Mouse (Mus musculus) CH12.LX (cell line): ENCODE data around the gene Mgll. TPM values are rescaled to one million over a fixed set of nuclear protein-coding genes. Genes with fewer than 3 reads are reported as not detected.

Source experiments
- DNase-seq: peaks from one replicate; pipeline ENCODE4 v3.0.0-alpha.2; 2013; ENCODE audit errors: extremely low read depth
- H3K27ac ChIP-seq: 2 replicates; pipeline ENCODE4 v1.5.1; 2012; ENCODE audit warnings: low read depth, mild to moderate bottlenecking, control low read depth, moderate library complexity; ENCODE audit not compliant: insufficient read depth
- H3K27me3 ChIP-seq: replicated peaks from 2 replicates; pipeline ENCODE3; 2012; ENCODE audit warnings: inconsistent platforms
- H3K36me3 ChIP-seq, 2 experiments: replicated peaks in 1 of 2; 2 replicates each; pipeline versions ENCODE3 to v1.6.1; 2012; ENCODE audit warnings: inconsistent platforms in 1 of 2, low read length in 1 of 2, mild to moderate bottlenecking in 1 of 2, mixed read lengths in 1 of 2, moderate library complexity in 1 of 2; ENCODE audit not compliant: control insufficient read depth in 1 of 2, insufficient read depth in 1 of 2
- H3K4me1 ChIP-seq, 2 experiments: 2 replicates each; pipeline ENCODE4 v1.6.1; 2012; ENCODE audit warnings: inconsistent platforms in 1 of 2, moderate library complexity in 1 of 2; ENCODE audit not compliant: insufficient read depth in 2 of 2, control insufficient read depth in 1 of 2
- H3K4me2 ChIP-seq: 2 replicates; pipeline ENCODE4 v1.6.1; 2012; ENCODE audit warnings: low read depth, mild to moderate bottlenecking, control low read depth; ENCODE audit not compliant: poor library complexity, insufficient read depth, severe bottlenecking
- H3K4me3 ChIP-seq, 3 experiments: fragments of 150-350 bp in 1 of 3; sonication (generic) in 1 of 3; replicated peaks in 1 of 3; 2 replicates each; pipeline versions ENCODE3 to v1.5.1; 2011 to 2012; ENCODE audit warnings: low read depth in 2 of 3, low read length in 2 of 3, mild to moderate bottlenecking in 2 of 3, moderate library complexity in 2 of 3, control low read depth in 1 of 3, improper control_type of control experiment in 1 of 3, inconsistent platforms in 1 of 3, mixed read lengths in 1 of 3; ENCODE audit not compliant: poor library complexity in 1 of 3
- H3K79me2 ChIP-seq: replicated peaks from 2 replicates; pipeline ENCODE4 v1.6.1; 2012; ENCODE audit warnings: mild to moderate bottlenecking, moderate library complexity; ENCODE audit not compliant: control insufficient read depth, poor library complexity, insufficient read depth, severe bottlenecking; ENCODE audit errors: extremely low read depth
- H3K9ac ChIP-seq: 2 replicates; pipeline ENCODE4 v1.6.1; 2012; ENCODE audit warnings: low read depth, mild to moderate bottlenecking, control low read depth, moderate library complexity; ENCODE audit not compliant: insufficient read depth
- H3K9me3 ChIP-seq: replicated peaks from 2 replicates; pipeline ENCODE3; 2012; ENCODE audit warnings: low read length, inconsistent platforms, mixed read lengths
- BHLHE40 ChIP-seq: IDR thresholded peaks from 2 replicates; pipeline ENCODE4 v1.6.1; 2011; ENCODE audit warnings: mild to moderate bottlenecking, low read depth, low read length, improper control_type of control experiment
- CHD1 ChIP-seq: IDR thresholded peaks from 2 replicates; pipeline ENCODE4 v1.6.1; 2012; ENCODE audit warnings: low read depth, low read length, improper control_type of control experiment, inconsistent platforms
- CHD2 ChIP-seq: IDR thresholded peaks from 2 replicates; pipeline ENCODE4 v1.6.1; 2011; ENCODE audit warnings: low read length, improper control_type of control experiment
- CTCF ChIP-seq, 2 experiments: IDR thresholded peaks in 1 of 2; conservative IDR thresholded peaks in 1 of 2; 2 replicates each; pipeline ENCODE4 v1.5.1; 2011 to 2012; ENCODE audit warnings: low read depth in 2 of 2, low read length in 2 of 2, improper control_type of control experiment in 1 of 2, inconsistent platforms in 1 of 2, mild to moderate bottlenecking in 1 of 2, moderate library complexity in 1 of 2
- E2F4 ChIP-seq: IDR thresholded peaks from 2 replicates; pipeline ENCODE4 v1.6.1; 2011; ENCODE audit warnings: low read depth, low read length, improper control_type of control experiment; ENCODE audit not compliant: insufficient replicate concordance
- ELF1 ChIP-seq: IDR thresholded peaks from 2 replicates; pipeline ENCODE4 v1.6.1; 2014; ENCODE audit warnings: low read depth, mild to moderate bottlenecking, inconsistent platforms, low read length, improper control_type of control experiment
- EP300 ChIP-seq: IDR thresholded peaks from 2 replicates; pipeline ENCODE4 v1.6.1; 2011; ENCODE audit warnings: low read length, improper control_type of control experiment
- ETS1 ChIP-seq: conservative IDR thresholded peaks from 2 replicates; pipeline ENCODE4 v1.6.1; 2012; ENCODE audit warnings: low read depth, mild to moderate bottlenecking, inconsistent platforms, low read length, improper control_type of control experiment, moderate library complexity
- GABPA ChIP-seq: IDR thresholded peaks from 2 replicates; pipeline ENCODE4 v1.6.1; 2012; ENCODE audit warnings: low read depth, low read length, improper control_type of control experiment, inconsistent platforms; ENCODE audit not compliant: insufficient replicate concordance
- HCFC1 ChIP-seq: IDR thresholded peaks from 2 replicates; pipeline ENCODE4 v1.6.1; 2012; ENCODE audit warnings: low read depth, mild to moderate bottlenecking, inconsistent platforms, low read length, improper control_type of control experiment
- IRF4 ChIP-seq: IDR thresholded peaks from 2 replicates; pipeline ENCODE4 v1.6.1; 2014; ENCODE audit warnings: low read depth, mild to moderate bottlenecking, inconsistent platforms, low read length, improper control_type of control experiment
- JUN ChIP-seq: IDR thresholded peaks from 2 replicates; pipeline ENCODE4 v1.6.1; 2011; ENCODE audit warnings: low read depth, mild to moderate bottlenecking, low read length, improper control_type of control experiment, moderate library complexity; ENCODE audit not compliant: insufficient read depth
- JUND ChIP-seq: conservative IDR thresholded peaks from 2 replicates; pipeline ENCODE4 v1.6.1; 2011; ENCODE audit warnings: low read depth, low read length, improper control_type of control experiment
- KAT2A ChIP-seq: IDR thresholded peaks from 2 replicates; pipeline ENCODE4 v1.6.1; 2012; ENCODE audit warnings: low read length, improper control_type of control experiment, inconsistent platforms; ENCODE audit not compliant: insufficient replicate concordance
- MAFK ChIP-seq: IDR thresholded peaks from 2 replicates; pipeline ENCODE4 v1.6.1; 2011; ENCODE audit warnings: low read length, improper control_type of control experiment; ENCODE audit not compliant: insufficient replicate concordance
- MAX ChIP-seq: IDR thresholded peaks from 2 replicates; pipeline ENCODE4 v1.6.1; 2011; ENCODE audit warnings: low read length, improper control_type of control experiment
- MAZ ChIP-seq: IDR thresholded peaks from 2 replicates; pipeline ENCODE4 v1.6.1; 2012; ENCODE audit warnings: low read depth, mild to moderate bottlenecking, inconsistent platforms, low read length, improper control_type of control experiment, moderate library complexity
- MEF2A ChIP-seq: IDR thresholded peaks from 2 replicates; pipeline ENCODE4 v1.6.1; 2014; ENCODE audit warnings: low read depth, mild to moderate bottlenecking, inconsistent platforms, low read length, improper control_type of control experiment, borderline replicate concordance
- MXI1 ChIP-seq: IDR thresholded peaks from 2 replicates; pipeline ENCODE4 v1.6.1; 2011; ENCODE audit warnings: mild to moderate bottlenecking, low read depth, low read length, improper control_type of control experiment
- MYC ChIP-seq: IDR thresholded peaks from 2 replicates; pipeline ENCODE4 v1.6.1; 2011; ENCODE audit warnings: low read depth, mild to moderate bottlenecking, improper control_type of control experiment, low read length
- NELFE ChIP-seq: IDR thresholded peaks from 2 replicates; pipeline ENCODE4 v1.6.1; 2011; ENCODE audit warnings: low read depth, low read length, improper control_type of control experiment
- NRF1 ChIP-seq: IDR thresholded peaks from 2 replicates; pipeline ENCODE4 v1.6.1; 2014; ENCODE audit warnings: low read depth, mild to moderate bottlenecking, inconsistent platforms, low read length, improper control_type of control experiment, moderate library complexity
- PAX5 ChIP-seq: IDR thresholded peaks from 2 replicates; pipeline ENCODE4 v1.6.1; 2012; ENCODE audit warnings: low read length, inconsistent platforms, mixed read lengths
- POLR2A ChIP-seq: IDR thresholded peaks from 2 replicates; pipeline ENCODE4 v1.6.1; 2011; ENCODE audit warnings: low read depth, mild to moderate bottlenecking, improper control_type of control experiment, low read length
- POLR2AphosphoS2 ChIP-seq: IDR thresholded peaks from 2 replicates; pipeline ENCODE4 v1.6.1; 2011; ENCODE audit warnings: low read depth, low read length, improper control_type of control experiment
- RAD21 ChIP-seq: IDR thresholded peaks from 2 replicates; pipeline ENCODE4 v1.6.1; 2011; ENCODE audit warnings: low read depth, mild to moderate bottlenecking, low read length, improper control_type of control experiment, moderate library complexity
- RCOR1 ChIP-seq: conservative IDR thresholded peaks from 2 replicates; pipeline ENCODE4 v1.6.1; 2012; ENCODE audit warnings: low read depth, mild to moderate bottlenecking, inconsistent platforms, low read length, improper control_type of control experiment
- SIN3A ChIP-seq: IDR thresholded peaks from 2 replicates; pipeline ENCODE4 v1.6.1; 2012; ENCODE audit warnings: low read length, improper control_type of control experiment, inconsistent platforms
- SMC3 ChIP-seq: IDR thresholded peaks from 2 replicates; pipeline ENCODE4 v1.6.1; 2011; ENCODE audit warnings: low read depth, low read length, improper control_type of control experiment
- TBP ChIP-seq: conservative IDR thresholded peaks from 2 replicates; pipeline ENCODE4 v1.6.1; 2011; ENCODE audit warnings: low read depth, low read length, improper control_type of control experiment
- TCF12 ChIP-seq: IDR thresholded peaks from 2 replicates; pipeline ENCODE4 v1.6.1; 2014; ENCODE audit warnings: low read depth, mild to moderate bottlenecking, inconsistent platforms, low read length, improper control_type of control experiment
- UBTF ChIP-seq: IDR thresholded peaks from 2 replicates; pipeline ENCODE4 v1.6.1; 2012; ENCODE audit warnings: low read depth, mild to moderate bottlenecking, inconsistent platforms, low read length, improper control_type of control experiment, moderate library complexity
- USF1 ChIP-seq: IDR thresholded peaks from 2 replicates; pipeline ENCODE4 v1.6.1; 2014; ENCODE audit warnings: low read depth, mild to moderate bottlenecking, inconsistent platforms, low read length, improper control_type of control experiment
- USF2 ChIP-seq: conservative IDR thresholded peaks from 2 replicates; pipeline ENCODE4 v1.6.1; 2011; ENCODE audit warnings: low read depth, low read length, improper control_type of control experiment
- ZC3H11A ChIP-seq: IDR thresholded peaks from 2 replicates; pipeline ENCODE4 v1.6.1; 2012; ENCODE audit warnings: low read depth, mild to moderate bottlenecking, inconsistent platforms, low read length, improper control_type of control experiment
- ZKSCAN1 ChIP-seq: IDR thresholded peaks from 2 replicates; pipeline ENCODE4 v1.6.1; 2012; ENCODE audit warnings: low read depth, inconsistent platforms, low read length, improper control_type of control experiment, borderline replicate concordance
- ZMIZ1 ChIP-seq: IDR thresholded peaks from 2 replicates; pipeline ENCODE4 v1.6.1; 2012; ENCODE audit warnings: low read depth, mild to moderate bottlenecking, inconsistent platforms, low read length, improper control_type of control experiment
- ZNF384 ChIP-seq: IDR thresholded peaks from 2 replicates; pipeline ENCODE4 v1.6.1; 2012; ENCODE audit warnings: low read depth, low read length, improper control_type of control experiment, inconsistent platforms
- dilution Hi-C: fragments of 300-500 bp; cut with MboI; formaldehyde crosslinking; loops from 2 replicates; pipeline ENCODE4 v1.14.3; 2020; ENCODE audit warnings: low sequenced_read_pairs; ENCODE audit not compliant: extremely low pct_unique_long_range_greater_than_20kb, extremely low pct_ligation_motif_present
- in situ Hi-C: fragments of 300-500 bp; cut with MboI; formaldehyde crosslinking; loops from 3 replicates; pipeline ENCODE4 v1.14.3; 2019; ENCODE audit warnings: low sequenced_read_pairs, low pct_ligation_motif_present, low pct_unique_long_range_greater_than_20kb, mixed read lengths
- polyA plus RNA-seq: library from polyadenylated mRNA; unstranded; fragments of >175 nt; gene quantifications from 2 replicates; pipeline ENCODE4 v1.2.1, GENCODE M21; 2012; ENCODE audit warnings: low read depth; ENCODE audit not compliant: insufficient read length
- total RNA-seq, 2 experiments: library from RNA; depleted of rRNA; stranded (reverse); fragments of 300-350 nt in 1 of 2; fragments of >200 nt in 1 of 2; gene quantifications; 2 replicates each; pipeline ENCODE4 v1.2.3; 2012 to 2014

Gene Mgll
- total and polyA plus RNA-seq, 3 experiments: 60.8 to 81.1 (median 76.5) TPM

GRCm38 (mm10) chr6:88776964-88777363 is 52.8 kb downstream of the Mgll start:
- no peaks in the 10 kb centered on the region for H3K27me3 ChIP-seq
- peak overlapping the region; percentile 52; the same call in 1 of the 2 replicates for H3K9ac ChIP-seq
- peak overlapping the region; percentile 83 for H3K4me2 ChIP-seq
- in situ Hi-C loops (no loop called here), dilution Hi-C loops (no loop called here)
- peaks cover 45 to 87% of the 10 kb centered on the region in 2 experiments for H3K4me1 ChIP-seq
- H3K79me2 ChIP-seq: peaks cover 59% of the 10 kb centered on the region
- peak overlapping the region in 2 of 3 experiments; percentile 19 to 32 for H3K4me3 ChIP-seq
- H3K9me3 ChIP-seq: no peaks in the 10 kb centered on the region
- peaks cover 20 to 39% of the 10 kb centered on the region in 2 experiments for H3K36me3 ChIP-seq
- no peak for TF ChIP-seq TBP
- TF ChIP-seq ZMIZ1: no peak
- TF ChIP-seq RCOR1: no peak
- peak; percentile 67; the same call in 1 of the 2 replicates for TF ChIP-seq TCF12
- TF ChIP-seq CHD2: no peak; the same call in none of the 2 replicates
- TF ChIP-seq EP300: peak; percentile 76
- no peak for TF ChIP-seq ZNF384
- 0 out of 2 replicates have a peak, but pooled peaks have one; percentile 38 for TF ChIP-seq MAZ
- TF ChIP-seq HCFC1: no peak
- TF ChIP-seq E2F4: no peak
- peak; percentile 74 for TF ChIP-seq ETS1
- no peak; the same call in 1 of the 2 replicates for TF ChIP-seq MAFK
- no peak for TF ChIP-seq MYC
- no peak for TF ChIP-seq ELF1
- no peak for TF ChIP-seq USF1
- peak; percentile 38; the same call in 1 of the 2 replicates for TF ChIP-seq MAX
- TF ChIP-seq POLR2A: no peak; the same call in 1 of the 2 replicates
- TF ChIP-seq PAX5: no peak
- no peak for TF ChIP-seq USF2
- TF ChIP-seq GABPA: no peak
- TF ChIP-seq NRF1: no peak
- peak; percentile 39 for TF ChIP-seq BHLHE40
- no peak for TF ChIP-seq JUND
- TF ChIP-seq CHD1: peak; percentile 61; the same call in 1 of the 2 replicates
- 0 out of 2 replicates have a peak, but pooled peaks have one; percentile 37 for TF ChIP-seq KAT2A
- no peak for TF ChIP-seq JUN
- TF ChIP-seq RAD21: no peak; the same call in 1 of the 2 replicates
- peak; percentile 63; the same call in 1 of the 2 replicates for TF ChIP-seq MXI1
- peak; percentile 62; the same call in 1 of the 2 replicates for TF ChIP-seq POLR2AphosphoS2
- no peak for TF ChIP-seq ZC3H11A
- TF ChIP-seq IRF4: peak; percentile 28; the same call in 1 of the 2 replicates
- TF ChIP-seq MEF2A: peak; percentile 79
- no peak for TF ChIP-seq UBTF
- TF ChIP-seq SMC3: 0 out of 2 replicates have a peak, but pooled peaks have one; percentile 1
- no peak for TF ChIP-seq ZKSCAN1
- no peak for TF ChIP-seq NELFE
- peak; percentile 38; the same call in 1 of the 2 replicates for TF ChIP-seq SIN3A
- TF ChIP-seq CTCF (conservative IDR thresholded peaks at IDR 0.05 in 1 of 2, IDR thresholded peaks at IDR 0.05 in 1 of 2; ENCODE audit: low read depth in 2 of 2, low read length in 2 of 2): no peak
- no peak for DNase-seq
- peak overlapping the region; percentile 87 for H3K27ac ChIP-seq
